Mouse (Mus musculus) kidney, embryonic 14.5 days (tissue): Measurements from ENCODE around the gene Prr14. TPM values are rescaled to one million over a fixed set of nuclear protein-coding genes. Genes with fewer than 3 reads are reported as not detected.

Experiments used
- ATAC-seq: fragments of 200-750 bp; cut with Nextera tagmentation; 2 replicates; pipeline ENCODE4 v1.8.0; 2017; ENCODE audit warnings: moderate number of reproducible peaks, mild to moderate bottlenecking, moderate TSS enrichment, moderate library complexity; ENCODE audit not compliant: low FRiP score, low TSS enrichment
- H3K27ac ChIP-seq: fragments of 300-500 bp; sonication (generic); 2 replicates; pipeline ENCODE4 v1.5.1; 2014; ENCODE audit warnings: low read depth, mild to moderate bottlenecking, low read length, moderate library complexity, mixed read lengths
- H3K27me3 ChIP-seq: fragments of 300-500 bp; sonication (generic); 2 replicates; pipeline ENCODE4 v1.6.1; 2014; ENCODE audit warnings: mild to moderate bottlenecking, low read length; ENCODE audit not compliant: control insufficient read depth, insufficient read depth
- H3K36me3 ChIP-seq: fragments of 300-500 bp; sonication (generic); 2 replicates; pipeline ENCODE4 v1.6.1; 2014; ENCODE audit warnings: low read length, mixed read lengths; ENCODE audit not compliant: control insufficient read depth, insufficient read depth
- H3K4me1 ChIP-seq: fragments of 300-500 bp; sonication (generic); 2 replicates; pipeline ENCODE4 v1.6.1; 2014; ENCODE audit warnings: low read length, mixed read lengths; ENCODE audit not compliant: control insufficient read depth, insufficient read depth
- H3K4me2 ChIP-seq: fragments of 300-500 bp; sonication (generic); replicated peaks from 2 replicates; pipeline ENCODE4 v1.6.1; 2014; ENCODE audit warnings: low read depth, mild to moderate bottlenecking, low read length
- H3K4me3 ChIP-seq: fragments of 300-500 bp; sonication (generic); 2 replicates; pipeline ENCODE4 v1.5.1; 2014; ENCODE audit warnings: mild to moderate bottlenecking, low read length
- H3K9ac ChIP-seq: fragments of 300-500 bp; sonication (generic); 2 replicates; pipeline ENCODE4 v1.6.1; 2014; ENCODE audit warnings: low read depth, mild to moderate bottlenecking, low read length, moderate library complexity
- H3K9me3 ChIP-seq: fragments of 300-500 bp; sonication (generic); 2 replicates; pipeline ENCODE4 v1.6.1; 2016; ENCODE audit warnings: low read length; ENCODE audit not compliant: control insufficient read depth
- WGBS: fragments of 180-500 bp; shearing (Covaris S2); extraction: QIAGEN DNeasy Blood & Tissue Kit; methylation state at CpG from one replicate; pipeline ENCODE4 v1.1.7; 2014; 5-methylcytosine and 5-hydroxymethylcytosine counted together
- polyA plus RNA-seq: library from polyadenylated mRNA; unstranded; fragments of >200 nt; fragmentation: Nextera tagmentation; extraction: Ambion mirVana; gene quantifications from 2 replicates; pipeline ENCODE4 v1.2.1, GENCODE M21; 2014

The Prr14 gene
- polyA plus RNA-seq, 1 experiment from 2014 or later: 48.4 TPM

GRCm38 (mm10) chr7:127470011-127470715 lies 10.8 kb downstream of the Prr14 start:
- no peaks in the 10 kb centered on the region for H3K9me3 ChIP-seq
- peak overlapping the region; percentile 91 for H3K9ac ChIP-seq
- peaks cover 29% of the 10 kb centered on the region for H3K36me3 ChIP-seq
- peak overlapping the region; percentile 83 for H3K4me2 ChIP-seq
- peaks cover 10% of the 10 kb centered on the region for H3K4me1 ChIP-seq
- peak overlapping the region; percentile 99 for H3K27ac ChIP-seq
- WGBS: 9% methylated on average over 10 of the region's 10 CpGs
- no peaks in the 10 kb centered on the region for H3K27me3 ChIP-seq
- ATAC-seq: no peak
- H3K4me3 ChIP-seq: peak overlapping the region; percentile 90

- peak overlapping the region; percentile 91 for H3K9ac ChIP-seq
- WGBS: 1% methylated on average over 46 of the region's 46 CpGs
- peak overlapping the region; percentile 83 for H3K4me2 ChIP-seq
- H3K27ac ChIP-seq: peak overlapping the region; percentile 99
- H3K27me3 ChIP-seq: no peaks in the 10 kb centered on the region
- H3K4me3 ChIP-seq: peak overlapping the region; percentile 90
- H3K4me1 ChIP-seq: peaks cover 10% of the 10 kb centered on the region
- peak; percentile 94 for ATAC-seq
- H3K36me3 ChIP-seq: peaks cover 36% of the 10 kb centered on the region
- H3K9me3 ChIP-seq: no peaks in the 10 kb centered on the region
Observed at GRCm38 (mm10) chr7:127470743-127471645, 11.6 kb downstream of the Prr14 start.

- Histone ChIP-seq H3K4me1 (peaks cover 10% of the 10 kb centered on the region), H3K27me3 (no peaks in the 10 kb centered on the region), H3K27ac (peak overlapping the region; percentile 99), H3K4me3 (peak overlapping the region; percentile 90), H3K4me2 (peak overlapping the region; percentile 83), H3K9me3 (no peaks in the 10 kb centered on the region), H3K36me3 (peaks cover 41% of the 10 kb centered on the region), H3K9ac (peak overlapping the region; percentile 91)
- peak; percentile 50 for ATAC-seq
- 1% methylated on average over 21 of the region's 25 CpGs for WGBS
Observed at GRCm38 (mm10) chr7:127471646-127472010, 12.2 kb downstream of the Prr14 start.

- Histone ChIP-seq H3K36me3 (peaks cover 40% of the 10 kb centered on the region), H3K4me3 (peak overlapping the region; percentile 90), H3K4me1 (peaks cover 11% of the 10 kb centered on the region), H3K4me2 (peak overlapping the region; percentile 83), H3K9ac (peak overlapping the region; percentile 91), H3K27ac (peak overlapping the region; percentile 99), H3K27me3 (no peaks in the 10 kb centered on the region), H3K9me3 (no peaks in the 10 kb centered on the region)
- 0 out of 2 replicates have a peak, but pooled peaks have one; percentile 3 for ATAC-seq
- WGBS: under 1% methylated on average over 7 of the region's 7 CpGs
Observed at GRCm38 (mm10) chr7:127472060-127472459, 12.6 kb downstream of the Prr14 start.

- H3K36me3 ChIP-seq: peaks cover 31% of the 10 kb centered on the region
- 91% methylated on average over 5 of the region's 5 CpGs for WGBS
- H3K4me2 ChIP-seq: no peak overlapping the region
- peaks cover 13% of the 10 kb centered on the region for H3K4me1 ChIP-seq
- no peak overlapping the region for H3K4me3 ChIP-seq
- H3K9me3 ChIP-seq: no peaks in the 10 kb centered on the region
- H3K27me3 ChIP-seq: no peaks in the 10 kb centered on the region
- no peak for ATAC-seq
- no peak overlapping the region for H3K27ac ChIP-seq
- H3K9ac ChIP-seq: no peak overlapping the region
Observed at GRCm38 (mm10) chr7:127473705-127474104, 14.3 kb downstream of the Prr14 start.

DNA sequence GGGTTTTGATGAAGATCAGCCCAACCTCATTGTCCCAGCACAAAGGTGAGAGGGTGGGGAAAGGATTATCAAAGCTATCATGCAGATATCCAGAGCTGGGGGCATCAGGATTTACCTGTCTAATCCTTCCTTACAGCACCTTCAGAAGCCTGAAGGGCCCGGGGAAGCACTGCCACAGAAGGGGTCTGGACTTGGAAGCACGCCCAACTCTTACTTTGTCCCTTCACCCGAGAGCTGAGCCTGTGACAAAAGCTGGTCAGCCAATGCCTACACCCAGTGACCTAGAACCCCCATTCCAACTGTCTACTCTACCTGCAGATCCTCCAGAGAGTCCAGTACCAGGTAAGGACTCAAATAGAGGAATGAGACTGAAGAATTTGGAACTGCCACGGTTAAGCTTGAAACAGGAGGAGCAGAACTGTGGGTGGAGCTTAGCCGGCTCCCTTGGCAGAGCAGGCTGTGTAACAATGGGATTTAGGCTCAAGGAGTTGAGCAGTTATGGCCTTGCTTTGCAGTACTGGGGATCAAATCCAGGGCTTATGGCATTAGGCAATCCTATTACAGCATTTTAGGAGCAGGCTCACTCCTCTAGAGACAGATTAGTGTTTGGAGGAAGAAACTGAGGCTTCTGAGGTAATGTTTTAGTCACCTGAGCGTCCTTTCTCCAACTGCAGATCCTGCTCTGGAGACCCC lies 15.1 kb downstream of the Prr14 start:
- no peak overlapping the region for H3K27ac ChIP-seq
- 80% methylated on average over 6 of the region's 6 CpGs for WGBS
- peaks cover 31% of the 10 kb centered on the region for H3K36me3 ChIP-seq

DNA sequence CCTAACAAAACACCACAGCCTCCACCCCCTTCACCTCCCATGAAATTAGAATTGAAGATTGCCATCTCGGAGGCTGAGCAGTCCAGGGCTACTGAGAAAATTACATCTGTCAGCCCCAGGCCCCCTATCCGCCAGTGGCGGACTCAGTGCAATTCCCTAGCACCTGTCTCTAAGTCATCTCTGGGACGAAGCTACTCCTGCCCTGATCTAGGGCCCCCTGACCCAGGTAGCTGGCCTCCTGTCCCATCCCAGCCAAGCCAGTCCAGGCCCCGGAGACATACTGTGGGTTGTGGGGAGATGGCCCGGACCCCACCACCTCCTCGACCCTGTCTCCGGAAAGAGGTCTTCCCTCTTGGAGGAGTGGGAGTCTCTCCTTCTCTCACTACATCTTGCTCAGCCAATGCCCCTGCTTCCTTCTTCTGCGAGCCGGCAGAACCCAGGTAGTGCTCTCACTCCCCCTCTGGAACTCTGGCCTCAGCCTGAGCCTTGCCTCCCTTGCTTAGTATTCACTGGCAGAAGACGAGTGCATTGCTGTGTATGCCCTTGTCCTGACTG lies 15.9 kb downstream of the Prr14 start:
- Histone ChIP-seq H3K9ac (no peak overlapping the region), H3K27me3 (no peaks in the 10 kb centered on the region), H3K27ac (no peak overlapping the region), H3K36me3 (peaks cover 33% of the 10 kb centered on the region), H3K4me2 (no peak overlapping the region), H3K9me3 (no peaks in the 10 kb centered on the region), H3K4me1 (peaks cover 18% of the 10 kb centered on the region), H3K4me3 (no peak overlapping the region)
- no peak for ATAC-seq
- 89% methylated on average over 11 of the region's 11 CpGs for WGBS

More for the DNA sequence above, 15.1 kb downstream of the Prr14 start:
- no peak for ATAC-seq
- H3K9ac ChIP-seq: no peak overlapping the region
- H3K27me3 ChIP-seq: no peaks in the 10 kb centered on the region
- H3K4me2 ChIP-seq: no peak overlapping the region
- H3K4me3 ChIP-seq: no peak overlapping the region
- H3K9me3 ChIP-seq: no peaks in the 10 kb centered on the region
- peaks cover 13% of the 10 kb centered on the region for H3K4me1 ChIP-seq

- Histone ChIP-seq H3K9me3 (no peaks in the 10 kb centered on the region), H3K36me3 (peaks cover 36% of the 10 kb centered on the region), H3K4me1 (peaks cover 22% of the 10 kb centered on the region), H3K27me3 (no peaks in the 10 kb centered on the region), H3K4me2 (no peak overlapping the region), H3K9ac (no peak overlapping the region), H3K27ac (no peak overlapping the region), H3K4me3 (no peak overlapping the region)
- 94% methylated on average over 11 of the region's 11 CpGs for WGBS
- ATAC-seq: no peak
Observed at GRCm38 (mm10) chr7:127476336-127476735, 16.9 kb downstream of the Prr14 start.
